Mouse (Mus musculus) ES-CJ7 (cell line): ENCODE data around the gene Nfyc.

Experiments
- DNase-seq: peaks from one replicate; pipeline ENCODE4 v3.0.0; 2011; ENCODE audit warnings: low read depth, low spot score

Nfyc gene

GRCm38 (mm10) chr4:120825577-120826326 lies 5.6 kb downstream of the Nfyc start:
- DNase-seq = peak; percentile 99

DNA sequence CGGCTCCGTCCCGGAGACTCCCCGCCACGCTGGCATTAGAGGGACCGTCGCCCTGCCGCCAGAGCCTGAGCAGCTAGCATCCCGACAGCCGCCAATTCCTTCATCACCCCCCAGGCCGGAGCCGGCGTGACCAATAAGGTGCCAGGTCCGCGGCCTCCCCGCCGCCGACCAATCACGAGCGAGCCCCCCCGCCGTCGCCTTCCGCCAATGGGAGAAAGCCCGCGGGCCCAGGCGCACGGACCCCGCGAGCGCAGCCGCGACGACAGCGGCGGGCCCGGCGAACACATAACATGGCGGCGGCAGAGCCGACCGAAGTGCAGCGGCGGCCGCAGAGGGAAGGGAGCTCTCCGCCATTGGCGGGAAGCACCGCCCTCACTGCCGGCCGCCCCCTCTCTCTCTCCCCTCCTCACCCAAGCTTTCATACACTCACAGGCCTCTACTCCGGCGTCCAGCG lies 6.2 kb downstream of the Nfyc start:
- DNase-seq = peak; percentile 82

DNA sequence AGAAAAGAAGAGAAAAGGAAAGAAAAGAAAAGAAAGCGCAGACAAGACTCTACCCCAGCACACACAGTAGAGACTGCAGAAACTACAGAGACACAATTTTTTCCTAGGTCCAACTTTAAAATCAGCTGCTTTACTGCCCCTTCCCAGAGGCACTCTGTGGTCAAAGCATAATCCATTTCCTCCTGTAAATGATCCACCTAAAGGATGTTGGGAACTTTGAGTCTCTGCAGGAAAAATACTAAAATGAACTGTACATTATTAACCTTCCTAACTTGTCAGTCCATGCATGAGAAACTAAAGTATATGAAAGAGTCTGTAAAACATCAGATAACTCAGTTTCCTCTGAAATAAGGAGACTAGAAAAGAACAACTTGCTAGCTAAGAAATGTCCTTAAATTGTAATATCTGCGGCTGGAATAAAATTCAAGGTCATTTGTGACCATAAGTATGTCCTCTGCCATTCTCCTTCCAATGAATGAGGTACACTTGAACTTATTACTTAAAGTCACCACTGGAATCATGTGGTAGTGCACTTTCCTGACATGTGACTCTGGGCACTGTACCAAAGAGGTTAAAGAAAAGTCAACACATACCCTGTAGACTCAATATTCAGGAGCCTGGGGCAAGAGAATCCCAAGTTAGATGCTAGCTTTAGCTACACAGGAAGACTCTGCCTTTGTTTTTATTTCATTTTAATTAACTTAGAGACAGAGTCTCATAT lies 9.0 kb downstream of the Nfyc start:
- DNase-seq = no peak

DNA sequence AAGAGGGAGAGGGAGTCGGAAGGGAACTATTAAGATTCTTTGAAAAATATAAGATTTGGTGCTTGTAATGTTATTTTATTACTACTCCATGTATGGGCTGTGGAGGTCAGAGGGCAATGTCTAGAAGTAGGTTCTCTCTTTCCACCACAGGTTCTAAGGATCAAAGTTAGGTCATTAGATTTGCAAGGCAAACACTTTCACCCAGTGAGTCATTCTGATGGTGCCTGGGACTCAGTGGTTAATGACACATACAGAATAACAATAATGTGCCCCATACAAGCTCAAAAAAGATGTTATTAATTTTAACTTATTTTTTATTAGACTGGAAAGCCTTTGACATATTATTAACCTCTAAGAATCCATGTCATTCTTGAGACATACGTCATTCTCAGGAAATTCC lies 11.5 kb downstream of the Nfyc start:
- DNase-seq = no peak

- no peak for DNase-seq
Observed at GRCm38 (mm10) chr4:120819296-120819695, 12.1 kb downstream of the Nfyc start.

DNA sequence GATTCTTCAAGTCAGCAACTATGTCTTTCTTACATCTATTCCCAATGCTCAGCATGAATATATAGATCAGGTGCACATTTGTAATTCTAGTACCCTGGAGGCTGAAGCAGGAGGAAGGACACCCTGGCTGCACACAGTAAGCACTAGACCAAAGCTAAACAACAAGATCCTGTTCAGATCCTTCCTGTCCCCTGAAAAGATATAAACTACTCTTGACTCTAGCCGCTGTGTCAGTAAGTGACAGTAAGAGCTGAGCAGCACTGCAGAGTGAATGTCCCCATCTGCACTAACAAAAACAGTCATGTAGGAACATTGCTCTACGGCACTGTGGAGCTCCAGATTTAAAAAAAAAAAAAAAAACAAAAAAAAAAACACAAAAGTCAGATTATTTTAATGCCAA lies 13.4 kb downstream of the Nfyc start:
- no peak for DNase-seq

DNA sequence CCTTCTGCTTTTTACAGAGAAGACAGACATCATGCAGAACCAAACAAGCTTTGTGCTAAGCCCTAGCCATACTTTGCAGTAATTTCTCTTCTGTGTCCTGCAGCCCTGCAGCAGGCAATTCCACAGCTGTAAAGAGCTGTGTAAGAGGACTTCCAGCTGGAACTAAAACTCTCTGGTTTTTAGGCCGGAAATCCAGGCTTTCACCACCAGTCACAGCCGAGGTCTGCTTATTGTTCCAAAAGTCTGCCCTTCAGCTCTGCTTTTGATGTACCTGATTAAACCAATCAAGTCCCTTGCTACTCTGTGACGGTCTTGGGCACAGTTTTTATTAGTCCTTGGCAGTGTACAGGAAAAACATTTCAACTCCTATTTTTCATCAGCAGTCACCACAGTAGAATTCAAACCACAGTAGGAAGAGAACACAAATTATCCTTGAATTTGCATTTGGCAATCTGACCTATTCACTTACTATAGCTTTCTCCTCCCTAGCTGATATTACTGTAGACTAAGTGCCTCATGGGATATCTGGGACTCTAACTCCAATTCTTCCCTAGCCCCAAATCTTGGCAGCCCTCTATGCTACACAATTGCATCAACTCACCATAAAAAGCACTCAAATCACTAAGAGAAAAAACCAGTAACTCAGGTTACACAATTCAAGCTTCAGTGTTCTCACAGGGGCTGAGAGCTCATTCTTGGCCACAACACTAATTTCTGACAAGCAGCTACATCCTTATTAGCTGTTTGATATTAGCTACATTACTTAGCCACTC lies 14.2 kb downstream of the Nfyc start:
- no peak for DNase-seq

DNA sequence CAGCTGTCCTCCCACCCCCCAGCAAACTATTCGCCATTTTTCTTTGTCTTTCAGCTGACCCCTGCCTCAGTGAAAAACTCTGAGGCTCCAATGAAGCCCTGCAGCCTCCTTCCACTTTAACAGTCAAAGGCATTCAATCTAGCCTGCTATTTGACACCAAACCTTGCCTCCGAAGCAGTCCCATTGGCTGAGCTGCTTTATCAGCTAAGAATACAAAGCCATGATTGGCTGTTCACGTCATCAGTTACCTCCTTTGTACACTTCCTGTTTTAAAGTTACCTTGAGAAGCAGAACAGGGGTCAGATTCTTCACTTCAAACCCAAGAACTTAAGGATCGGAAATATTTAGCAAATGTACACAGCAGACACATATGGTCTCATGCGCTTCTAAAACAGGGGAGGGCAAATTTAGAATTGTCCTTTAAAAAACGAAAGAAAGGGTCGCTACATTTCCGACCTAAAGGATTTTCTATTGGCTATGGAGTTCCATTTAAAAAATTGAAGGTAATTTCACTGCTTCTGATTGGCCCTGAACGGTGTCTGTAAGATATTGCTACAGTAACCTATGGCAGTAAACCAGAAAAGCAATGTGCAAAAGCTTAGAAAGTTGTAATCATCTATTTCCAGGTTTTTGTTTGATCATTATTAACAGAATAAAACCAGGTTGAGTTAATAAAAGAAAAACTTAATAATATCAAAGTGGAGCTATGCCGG lies 15.6 kb downstream of the Nfyc start:
- DNase-seq = peak; percentile 94

DNA sequence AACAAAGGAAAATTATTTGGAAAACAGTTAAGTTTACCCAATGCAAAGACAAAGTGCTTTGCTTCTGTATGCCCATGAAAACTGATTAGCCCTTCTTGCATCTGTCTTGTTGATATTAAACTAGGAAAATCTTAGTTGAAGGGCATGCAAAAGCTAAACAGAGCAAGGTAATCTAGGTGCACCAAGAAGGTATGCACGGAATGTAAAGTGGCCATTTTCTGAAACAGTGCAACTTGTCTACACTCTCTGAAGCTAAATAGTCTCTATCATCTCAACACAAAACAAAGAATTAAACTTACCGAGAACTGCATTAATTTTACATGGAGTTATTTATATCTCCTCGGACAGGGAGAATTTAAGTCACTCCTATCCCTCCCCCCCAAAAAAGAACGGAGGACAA lies 16.2 kb downstream of the Nfyc start:
- peak; percentile 30 for DNase-seq

DNA sequence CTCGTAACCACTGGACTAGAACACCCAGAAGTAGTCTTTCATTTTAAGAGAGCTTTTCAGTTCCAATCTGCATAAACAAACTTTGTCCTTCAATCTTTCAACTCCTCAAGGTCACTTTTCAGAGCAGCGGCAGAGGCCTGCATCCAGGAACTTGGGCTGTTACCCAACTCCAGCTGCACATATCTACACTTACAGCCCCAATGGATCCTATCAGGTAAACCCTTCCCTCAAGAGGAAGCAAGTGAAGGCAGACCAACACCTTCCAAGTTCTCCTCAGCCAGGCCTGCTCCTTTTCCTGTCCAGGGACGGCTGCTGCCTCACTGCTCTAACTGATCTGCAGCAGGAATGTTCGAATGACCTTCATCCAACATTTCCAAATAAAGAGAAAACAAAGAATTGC lies 17.2 kb downstream of the Nfyc start:
- DNase-seq = peak; percentile 30

- DNase-seq = no peak
Observed at GRCm38 (mm10) chr4:120813762-120814161, 17.6 kb downstream of the Nfyc start.

GRCm38 (mm10) chr4:120805816-120806215 lies 25.6 kb downstream of the Nfyc start:
- no peak for DNase-seq

DNA sequence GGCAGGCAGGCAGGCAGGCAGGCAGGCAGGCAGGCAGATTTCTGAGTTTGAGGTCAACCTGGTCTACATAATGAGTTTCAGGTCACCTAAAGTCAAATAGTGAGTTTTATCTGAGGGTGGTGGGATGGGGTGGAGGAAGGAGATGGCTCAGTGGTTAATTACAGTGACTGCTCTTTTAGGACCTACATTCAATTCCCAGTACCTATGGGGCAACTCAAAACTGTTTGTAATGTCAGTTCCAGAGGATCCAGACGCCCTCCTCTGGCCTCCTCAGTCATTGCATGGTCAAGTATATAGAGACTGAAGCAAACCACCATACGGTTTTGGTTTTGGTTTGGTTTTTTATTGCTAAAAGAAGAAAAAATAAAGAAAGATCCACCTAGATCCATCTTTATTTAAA lies 29.9 kb downstream of the Nfyc start:
- DNase-seq = peak; percentile 59

GRCm38 (mm10) chr4:120800691-120801090 lies 30.7 kb downstream of the Nfyc start:
- no peak for DNase-seq

GRCm38 (mm10) chr4:120799680-120800166 lies 31.6 kb downstream of the Nfyc start:
- DNase-seq = no peak

DNA sequence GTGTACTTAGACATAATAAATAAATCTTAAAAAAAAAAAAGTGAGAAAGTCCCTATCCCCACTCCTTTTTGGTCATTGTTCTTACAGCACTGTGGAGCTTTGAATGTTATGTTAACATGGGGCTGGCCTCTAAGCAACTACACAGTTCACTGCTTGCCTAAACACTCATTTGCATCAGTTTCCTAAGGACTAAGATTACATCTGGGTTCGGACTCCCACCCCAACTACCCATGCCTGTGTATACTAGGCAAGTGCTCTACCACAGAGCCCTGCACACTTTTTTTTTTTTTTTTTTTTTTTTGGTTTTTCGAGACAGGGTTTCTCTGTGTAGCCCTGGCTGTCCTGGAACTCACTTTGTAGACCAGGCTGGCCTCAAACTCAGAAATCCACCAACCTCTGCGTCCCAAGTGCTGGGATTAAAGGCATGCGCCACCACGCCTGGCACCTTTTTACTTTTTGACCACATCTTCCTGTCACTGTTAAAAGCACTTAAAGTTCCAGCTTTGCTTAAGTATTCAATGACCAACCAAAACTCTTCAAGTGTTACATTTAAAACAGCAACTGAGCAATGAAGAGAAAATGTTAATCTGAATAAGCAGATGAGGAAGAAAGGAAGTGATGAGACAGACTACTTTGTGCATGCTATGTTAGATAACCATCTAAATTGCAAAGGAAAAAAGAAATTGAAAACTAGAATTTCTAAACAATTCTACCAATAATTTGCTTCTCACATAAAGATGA lies 33.2 kb downstream of the Nfyc start:
- DNase-seq = peak; percentile 29

DNA sequence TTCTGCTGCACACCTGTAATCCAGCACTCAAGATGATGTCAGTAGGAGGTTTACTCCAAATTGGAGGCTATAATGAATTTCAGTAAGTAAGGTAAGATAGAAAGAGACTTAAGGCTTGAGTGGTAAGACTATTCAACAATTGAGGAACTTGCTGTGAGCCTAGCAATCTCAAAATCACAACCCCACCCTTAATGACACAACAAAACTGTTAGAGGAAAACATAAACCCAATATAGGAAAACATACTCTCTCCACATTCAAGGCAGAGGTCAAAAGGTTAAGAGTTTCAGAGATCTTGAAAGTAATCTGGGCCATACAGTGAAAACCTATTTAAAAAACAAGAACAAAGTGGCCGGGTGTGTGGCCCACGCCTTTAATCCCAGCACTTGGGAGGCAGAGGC lies 34.7 kb downstream of the Nfyc start:
- DNase-seq = peak; percentile 32

- DNase-seq = no peak
Observed at GRCm38 (mm10) chr4:120795646-120796045, 35.7 kb downstream of the Nfyc start.

- DNase-seq = no peak
Observed at GRCm38 (mm10) chr4:120792918-120793317, 38.5 kb downstream of the Nfyc start.

- DNase-seq = no peak
Observed at GRCm38 (mm10) chr4:120790027-120790426, 41.3 kb downstream of the Nfyc start.

GRCm38 (mm10) chr4:120755801-120756200 lies 75.6 kb downstream of the Nfyc start:
- peak; percentile 41 for DNase-seq
